Mouse (Mus musculus): Measurements from ENCODE around the gene Mageb18. TPM values are rescaled to one million over a fixed set of nuclear protein-coding genes. Genes with fewer than 3 reads are reported as not detected.

Gene Mageb18
- not detected for polyA plus RNA-seq (2015; fragmentation: Illumina TruSeq; extraction: RNeasy Lipid Tissue Mini Kit (QIAGEN cat#74804); ENCODE audit: insufficient read depth, low read depth, low replicate concordance)

DNA sequence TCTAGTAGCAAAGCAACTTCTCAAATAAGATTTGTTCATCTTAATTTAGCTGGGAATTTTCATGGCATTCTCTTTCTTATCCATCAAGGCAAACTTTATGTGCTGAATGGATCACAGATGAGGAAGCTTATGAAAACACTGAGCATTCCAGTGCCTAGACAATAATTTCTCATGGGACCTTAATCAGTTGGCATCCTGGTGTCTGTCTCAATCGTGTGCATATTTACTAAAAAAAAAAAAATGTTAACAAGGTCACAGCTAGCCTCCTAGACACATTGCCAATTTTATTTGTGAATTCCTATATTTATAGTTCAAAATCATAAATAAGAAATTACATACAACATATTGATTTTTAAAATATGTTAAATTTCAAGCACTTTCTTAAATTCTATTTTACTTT lies at the start of gene Mageb18:
Mageb18 (minus strand) TSS at position 101 of the 400 bp plus-strand sequence.

DNA sequence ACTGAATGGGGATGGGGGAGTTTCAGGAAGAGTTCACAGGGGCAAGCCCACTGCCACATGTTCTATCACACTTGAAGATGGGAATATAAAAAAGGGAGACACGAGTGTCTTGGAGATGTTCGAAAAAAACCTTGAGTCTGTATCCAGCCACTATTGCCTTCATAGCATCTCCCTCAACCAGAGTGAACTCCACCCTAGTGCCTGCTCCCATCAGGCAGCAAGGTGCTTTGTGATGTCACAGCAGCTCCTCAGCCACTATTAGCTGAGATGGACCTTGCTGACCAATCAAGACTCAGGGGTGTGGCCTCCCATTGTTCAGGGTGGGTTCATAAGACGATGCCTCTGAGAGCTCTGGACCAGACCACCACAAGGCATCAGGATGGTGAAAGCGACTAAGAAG lies 109.7 kb downstream of the Mageb18 start, which contains the start of gene Gm5941:
Gm5941 (plus strand) TSS at position 301 of the 400 bp plus-strand sequence.

Other genes starting within 250 kb of the Mageb18 start
- not detected for gene Gm5941, start 109.6 kb downstream of the Mageb18 start, polyA plus RNA-seq (2015; fragmentation: Illumina TruSeq; extraction: RNeasy Lipid Tissue Mini Kit (QIAGEN cat#74804); ENCODE audit: insufficient read depth, low read depth, low replicate concordance)

All from pancreas, adult 10 weeks (tissue).